Mouse (Mus musculus): ENCODE measurements around the gene Aph1b.

DNA sequence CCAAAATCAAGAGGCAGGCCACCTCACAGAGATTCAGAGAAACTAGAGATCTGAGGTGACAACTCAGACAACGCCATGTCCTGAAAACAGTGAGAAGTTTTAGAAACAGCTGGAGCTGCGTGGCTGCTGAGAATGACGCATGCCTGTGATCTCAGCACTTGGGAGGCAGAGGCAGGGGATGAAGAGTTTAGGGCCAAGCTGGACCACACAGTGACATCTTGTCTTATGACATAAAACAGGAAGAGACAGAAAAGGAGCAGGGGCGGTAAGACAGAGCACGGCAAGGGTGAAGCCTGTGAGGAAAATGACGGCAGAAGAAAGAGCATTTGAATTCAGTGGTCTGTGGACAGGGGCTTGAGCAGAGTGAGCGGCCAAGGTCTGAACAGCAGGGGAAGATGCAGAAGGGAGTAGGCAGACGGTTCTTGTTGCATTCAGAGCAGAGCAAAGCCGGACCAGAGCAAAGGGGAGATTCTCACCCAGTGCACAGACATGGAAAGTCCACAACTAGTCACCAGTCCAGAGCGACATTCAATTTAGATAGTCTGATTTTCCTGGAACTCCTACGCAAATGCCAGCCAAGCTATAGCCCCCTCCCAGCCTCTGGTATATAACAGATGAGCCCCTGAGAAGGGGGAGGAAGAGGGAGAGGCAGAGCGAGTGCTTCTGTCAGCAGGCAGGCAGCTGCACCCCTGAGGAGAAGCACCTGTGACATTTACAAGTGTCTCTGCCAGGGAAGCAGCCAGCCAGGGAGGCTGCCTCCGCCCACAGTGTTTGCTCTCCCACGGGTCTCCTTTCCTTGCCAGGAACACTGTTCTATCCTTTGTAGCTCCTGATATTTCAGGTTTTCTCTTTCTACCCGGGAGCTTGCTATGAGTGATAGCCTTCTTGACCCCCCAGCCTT lies 62.2 kb downstream of the Aph1b start:
- TF ChIP-seq CTCF (conservative IDR thresholded peaks at IDR 0.05; ENCODE audit: insufficient read depth, insufficient read length, low read depth, low read length) (no peak), POLR2A (IDR thresholded peaks at IDR 0.05; ENCODE audit: low read depth, low read length) (no peak)
